Mouse (Mus musculus) C2C12 (cell line): ENCODE results near the gene Glra4.

Experiments used
- CTCF ChIP-seq: IDR thresholded peaks from one replicate; pipeline ENCODE4 v1.5.1; 2011; ENCODE audit not compliant: control insufficient read depth, insufficient read depth, insufficient read length
- FOSL1 ChIP-seq: IDR thresholded peaks from one replicate; pipeline ENCODE4 v1.8.0; 2011; ENCODE audit warnings: mild to moderate bottlenecking, low read length; ENCODE audit not compliant: poor library complexity, insufficient read depth, severe bottlenecking
- MYOD1 ChIP-seq: IDR thresholded peaks from one replicate; pipeline ENCODE4 v1.6.1; 2011; ENCODE audit warnings: low read depth; ENCODE audit not compliant: control insufficient read depth, insufficient read length
- USF1 ChIP-seq: IDR thresholded peaks from one replicate; pipeline ENCODE4 v1.6.1; 2011; ENCODE audit warnings: low read depth, mild to moderate bottlenecking, control low read depth, moderate library complexity

DNA sequence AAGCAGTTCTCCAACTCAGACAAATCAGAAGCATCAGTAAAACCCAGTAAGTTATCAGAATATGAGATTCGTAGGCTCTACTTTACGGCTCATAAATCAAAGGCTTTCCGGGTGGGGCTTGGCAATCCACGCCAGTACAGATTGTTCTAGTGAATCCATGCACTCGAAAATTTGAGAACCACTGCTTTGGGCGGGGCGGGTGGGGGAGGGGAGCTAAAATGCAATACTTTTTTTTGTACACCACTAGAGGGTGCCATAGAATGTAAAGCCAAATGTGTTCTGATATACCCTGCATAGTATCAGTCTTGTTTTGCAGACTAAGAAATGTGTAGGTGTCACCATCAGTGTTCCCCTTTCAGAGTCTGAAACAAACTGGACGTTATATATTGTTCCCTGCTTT is 35.3 kb downstream of the Glra4 start:
- TF ChIP-seq CTCF (no peak), USF1 (no peak), FOSL1 (no peak), MYOD1 (no peak)
